Mouse (Mus musculus) adrenal gland, adult 8-10 months (tissue): Measurements from ENCODE around the gene Fars2. TPM values are rescaled to one million over a fixed set of nuclear protein-coding genes. Genes with fewer than 3 reads are reported as not detected.
A peak's percentile ranks its signal among the peaks of the same experiment; 100 is the strongest.
"Not testable (repeated sequence)": the region's sequence is repeated elsewhere in the genome, so short reads cannot be mapped to it uniquely, and the experiment has no call there.

Experiments
- DNase-seq: peaks from one replicate; pipeline ENCODE4 v3.0.0; 2022
- total RNA-seq, 4 experiments: library from RNA; stranded (reverse); gene quantifications; 2 replicates each; pipeline ENCODE4 v1.2.4; 2022

The Fars2 gene
- total RNA-seq, 4 experiments from 2014 or later = 91.5 to 101 (median 98.0) TPM

DNA sequence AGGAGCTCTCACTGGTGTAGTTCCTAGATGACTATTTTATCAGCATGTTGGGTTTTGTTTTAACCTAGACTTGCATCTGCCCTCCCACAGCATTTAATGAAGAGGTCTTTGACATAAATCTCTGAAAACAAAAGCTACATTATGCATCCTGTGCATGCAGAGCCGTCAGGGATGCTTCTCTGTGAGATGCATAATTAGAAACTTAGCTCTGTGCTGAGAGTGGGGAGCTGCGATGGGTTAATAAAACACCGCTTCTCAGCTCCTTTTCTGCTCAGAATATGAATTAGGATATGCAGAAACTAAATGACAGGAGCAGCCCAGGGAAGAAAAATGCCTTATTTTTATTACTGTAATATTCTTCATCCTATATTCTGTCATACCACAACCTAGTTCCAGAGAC, 251.6 kb downstream of the Fars2 start:
- no peak for DNase-seq

GRCm38 (mm10) chr13:36369400-36369799, 252.2 kb downstream of the Fars2 start:
- no peak for DNase-seq

GRCm38 (mm10) chr13:36383236-36383635, 266.0 kb downstream of the Fars2 start:
- DNase-seq = no peak

- no peak for DNase-seq
These were observed 268.9 kb downstream of the Fars2 start for GRCm38 (mm10) chr13:36386074-36386473.

GRCm38 (mm10) chr13:36391936-36392335, 274.7 kb downstream of the Fars2 start:
- no peak for DNase-seq

- DNase-seq = no peak
These were observed 275.5 kb downstream of the Fars2 start for GRCm38 (mm10) chr13:36392666-36393065.

GRCm38 (mm10) chr13:36401011-36401410, 283.8 kb downstream of the Fars2 start:
- no peak for DNase-seq

DNA sequence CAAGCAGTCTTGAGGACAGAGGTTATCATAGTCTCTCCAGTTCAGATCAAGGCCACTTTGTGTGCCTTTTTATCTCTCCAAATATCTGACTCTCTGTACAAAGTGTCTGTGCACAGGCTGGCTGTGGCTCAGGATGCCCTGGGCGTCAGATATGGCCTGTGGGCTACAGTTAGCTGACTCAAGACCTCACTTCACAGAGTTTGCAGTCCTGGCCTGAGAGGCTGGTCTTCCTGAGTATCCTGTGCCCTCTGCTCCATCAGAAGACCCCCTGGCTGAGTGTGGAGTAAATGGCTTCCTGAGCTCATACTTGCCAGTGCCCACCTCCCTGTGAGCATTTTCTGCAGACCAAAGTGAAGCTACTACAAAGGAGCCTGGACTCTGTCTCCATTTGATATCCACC, 296.1 kb downstream of the Fars2 start:
- no peak for DNase-seq

DNA sequence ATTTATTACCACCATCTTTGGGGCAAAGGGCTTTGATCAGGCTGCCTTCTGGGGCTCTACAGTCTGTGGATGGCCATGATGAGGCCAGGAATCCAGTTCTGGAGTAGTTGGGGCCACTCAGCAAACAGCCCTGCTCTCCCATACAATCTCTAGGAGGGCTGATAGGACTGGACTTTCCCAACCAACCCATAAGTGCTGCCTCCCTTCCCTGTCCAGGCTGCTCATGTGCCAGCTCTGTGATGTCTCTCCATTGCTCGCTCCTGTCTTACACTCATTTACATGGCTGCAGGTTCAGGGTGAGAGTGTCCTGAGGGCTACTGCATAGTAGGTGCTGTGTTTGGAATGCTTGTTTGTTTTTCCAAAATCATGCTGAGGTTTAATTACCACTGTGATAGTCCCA, 298.0 kb downstream of the Fars2 start:
- no peak for DNase-seq

GRCm38 (mm10) chr13:36416546-36416945, 299.3 kb downstream of the Fars2 start:
- DNase-seq = no peak

GRCm38 (mm10) chr13:36419357-36419756, 302.1 kb downstream of the Fars2 start:
- no peak for DNase-seq

DNA sequence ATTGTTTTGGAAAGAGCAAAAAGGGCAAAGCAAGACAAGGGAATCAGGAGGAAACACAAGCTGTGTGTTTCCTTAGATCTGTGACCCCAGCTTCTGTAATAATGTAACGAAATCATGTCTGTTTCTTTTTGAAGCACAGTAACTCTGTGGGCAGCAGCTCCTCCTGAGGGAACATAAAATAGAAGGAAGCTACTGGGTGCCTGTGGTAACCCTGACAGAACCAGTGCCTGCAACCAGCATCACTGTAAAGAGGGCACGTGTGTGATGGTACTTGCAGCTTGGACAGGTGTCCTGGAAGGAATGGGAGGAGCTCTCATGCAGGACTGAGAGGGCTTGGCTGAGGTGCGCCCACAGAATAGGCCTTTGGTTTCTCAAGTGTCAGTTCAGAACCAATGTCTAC, 305.2 kb downstream of the Fars2 start:
- no peak for DNase-seq

- DNase-seq = not testable (repeated sequence)
These were observed 308.9 kb downstream of the Fars2 start for GRCm38 (mm10) chr13:36425824-36426705.

DNA sequence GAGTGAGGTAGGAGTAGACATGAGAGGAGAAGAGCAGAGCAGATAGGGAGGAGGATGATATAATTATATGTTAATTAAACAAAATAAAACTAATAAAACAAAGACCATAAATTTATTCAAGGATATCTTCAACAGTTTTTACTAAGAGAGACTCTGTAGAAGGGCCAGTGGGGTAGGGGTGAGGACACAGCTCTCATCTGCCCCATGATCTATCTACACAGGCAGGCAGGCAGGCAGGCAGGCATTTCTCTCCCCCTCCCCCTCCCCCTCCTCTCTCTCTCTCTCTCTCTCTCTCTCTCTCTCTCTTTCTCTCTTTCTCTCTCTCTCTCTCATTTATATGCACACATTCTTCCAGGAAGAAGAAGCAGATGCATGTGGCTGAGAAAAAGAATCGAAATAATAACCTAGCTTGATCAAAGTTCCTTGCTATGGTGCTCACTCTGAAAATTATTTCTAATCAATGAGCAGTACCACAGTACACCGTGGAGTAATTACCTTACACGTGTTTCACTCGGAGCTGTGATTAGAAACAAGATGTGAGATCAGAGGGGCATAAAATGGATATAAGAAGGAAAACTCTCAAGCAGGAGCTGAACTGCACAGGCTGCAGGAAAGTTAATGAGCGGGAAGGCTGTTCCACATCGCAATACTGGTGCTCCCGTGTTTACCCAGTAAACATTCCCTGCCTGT, 312.4 kb downstream of the Fars2 start:
- DNase-seq = no peak

- DNase-seq = no peak
These were observed 313.4 kb downstream of the Fars2 start for GRCm38 (mm10) chr13:36430420-36431114.

DNA sequence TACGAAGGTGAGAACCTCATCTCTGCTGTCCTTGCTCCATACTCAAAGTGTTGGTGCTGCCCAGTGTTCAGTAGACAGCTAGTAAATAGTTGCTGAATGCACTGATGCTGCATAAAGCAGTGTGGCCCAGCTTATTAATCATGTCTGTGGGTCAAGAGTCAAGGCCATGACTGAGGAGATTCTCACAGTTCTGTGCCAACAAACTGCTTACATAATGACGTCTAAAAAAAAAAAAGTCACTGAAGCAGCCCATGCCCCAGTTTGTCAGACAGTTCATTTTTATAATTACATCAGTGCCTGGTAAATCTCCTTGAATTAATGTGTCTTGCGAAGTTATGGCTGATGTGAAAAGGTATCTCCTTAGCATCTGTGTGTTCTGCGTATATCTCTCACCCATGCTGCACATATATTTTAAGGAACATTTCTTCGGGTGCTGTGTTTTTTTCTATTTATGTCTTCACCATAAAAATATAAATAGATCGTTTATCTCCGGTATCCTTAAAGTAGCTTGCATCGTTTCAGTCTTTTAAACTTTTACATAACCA, 314.8 kb downstream of the Fars2 start:
- DNase-seq = peak; percentile 19

DNA sequence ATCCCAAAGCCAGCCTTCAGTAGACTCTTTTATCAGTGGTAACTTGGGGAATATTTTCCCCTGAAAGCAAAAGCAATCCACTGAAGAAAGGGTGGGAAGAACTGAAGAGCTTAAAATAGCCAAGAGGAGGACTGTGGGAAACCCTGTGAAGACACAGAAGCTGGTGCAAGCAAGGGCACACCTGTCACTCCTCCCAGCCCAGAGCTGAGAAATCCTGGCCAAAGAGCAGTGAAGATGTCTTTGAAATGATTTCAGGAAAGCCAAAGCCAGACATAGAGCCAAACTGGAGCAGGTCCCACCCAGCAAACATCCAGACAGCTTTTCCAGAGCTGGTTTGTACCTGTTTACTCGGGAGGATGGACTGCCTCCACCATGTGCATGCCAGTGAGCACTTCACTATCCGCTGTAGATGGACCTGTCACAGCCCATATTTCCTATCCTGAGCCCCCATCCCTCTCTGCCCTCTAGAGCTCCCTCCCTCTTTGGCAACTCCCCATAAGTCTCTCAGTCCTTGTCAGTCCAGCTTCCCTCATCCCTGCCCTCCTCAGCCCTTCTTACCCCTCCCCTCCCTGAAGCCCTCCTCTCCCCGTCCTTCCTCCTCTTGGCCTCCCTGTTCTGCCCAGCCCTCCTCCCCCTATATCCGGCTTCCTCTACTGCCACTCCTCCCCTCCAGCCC, 327.7 kb downstream of the Fars2 start:
- DNase-seq = no peak

DNA sequence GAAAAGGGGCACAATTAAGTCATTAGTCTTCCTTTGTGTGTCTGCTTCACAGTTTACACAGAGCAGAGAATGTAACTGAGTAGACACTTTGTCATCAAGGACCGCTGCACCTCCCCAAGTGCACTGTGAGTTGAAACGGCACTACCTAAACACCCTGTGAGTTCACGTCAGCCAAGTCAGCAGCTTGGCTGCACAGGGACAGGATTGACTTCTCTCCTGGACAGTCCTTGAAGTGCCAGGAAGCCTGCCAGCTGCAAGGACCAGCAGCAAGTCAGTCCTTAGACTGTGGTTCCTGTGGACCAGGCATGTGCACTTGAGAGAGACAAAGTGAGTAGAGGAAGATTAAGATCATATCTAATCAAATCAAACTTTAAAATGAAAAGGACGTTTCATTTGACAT, 330.7 kb downstream of the Fars2 start:
- DNase-seq = peak; percentile 8

GRCm38 (mm10) chr13:36448565-36448964, 331.4 kb downstream of the Fars2 start:
- no peak for DNase-seq

GRCm38 (mm10) chr13:36451437-36451836, 334.2 kb downstream of the Fars2 start:
- DNase-seq = no peak

DNA sequence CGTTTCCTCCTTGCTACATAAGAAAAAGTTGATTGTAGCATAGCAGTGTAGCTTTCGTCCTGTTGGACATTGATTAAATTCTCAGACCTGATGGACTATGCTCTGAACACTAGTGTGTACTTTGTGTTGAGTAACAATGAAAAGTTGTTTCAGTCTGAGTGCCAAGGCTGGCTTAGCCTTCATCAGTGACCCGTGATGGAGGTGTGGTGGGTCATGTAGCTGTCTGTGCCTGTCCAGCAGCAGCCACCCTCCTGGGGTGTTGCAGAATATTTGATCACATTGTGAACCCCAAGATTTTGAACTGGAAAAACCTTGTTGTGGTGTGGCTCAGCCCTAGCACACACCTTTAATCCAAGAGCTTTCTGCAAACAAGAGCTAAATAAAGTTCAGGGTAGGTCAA, 343.3 kb downstream of the Fars2 start:
- DNase-seq = no peak

- DNase-seq = no peak
These were observed 346.5 kb downstream of the Fars2 start for GRCm38 (mm10) chr13:36463669-36464068.
